ENCODE assay signal across 18 mouse cellular contexts in the genomic region with DNA sequence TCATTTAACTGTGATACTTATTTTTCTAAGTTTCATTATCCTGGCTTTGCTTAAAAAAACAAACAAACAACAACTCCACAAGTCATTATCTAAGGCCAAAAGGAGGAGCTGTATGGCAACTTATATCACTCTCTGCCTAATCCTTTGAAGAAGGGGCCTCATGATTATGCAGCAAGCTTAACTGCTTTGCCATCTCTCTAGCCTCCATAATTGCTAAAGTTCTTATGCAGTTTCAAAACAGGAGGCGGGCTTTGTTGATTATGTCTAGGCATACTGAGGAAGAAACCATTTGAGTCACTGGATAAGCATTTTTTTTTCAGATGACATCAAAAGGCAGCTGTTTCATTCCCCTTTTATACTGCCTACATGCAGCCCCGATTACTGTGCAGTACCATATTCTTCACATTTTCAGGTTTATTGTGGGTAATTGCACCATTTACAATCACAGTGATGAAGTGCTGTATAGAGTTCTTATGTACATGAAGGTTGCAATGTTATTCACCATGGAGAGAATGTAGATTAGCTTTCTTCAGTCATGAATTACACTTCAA. TPM values are rescaled to one million over a fixed set of nuclear protein-coding genes. Genes with fewer than 3 reads are reported as not detected.
DNase-seq lines count a peak whose midpoint lies in the region; ATAC-seq and TF ChIP-seq lines count a peak whose summit lies in the region.
"Had no signal": no experiment of that assay in that cellular context is flagged by ENCODE, and none has a peak within 500 bp of the region (broad histone marks: within the 10 kb centered on the region; RNA-seq: fewer than 3 reads in every experiment).

No protein-coding gene starts in this region.

- TF ChIP-seq CTCF in brain, embryonic 14.5 days (IDR thresholded peaks at IDR 0.05; ENCODE audit: borderline replicate concordance, extremely low read depth, insufficient read depth, insufficient read length): no peak

- no peaks in the 10 kb centered on the region for H3K9me3 ChIP-seq in forebrain, embryonic 16.5 days (ENCODE audit: control insufficient read depth, low read length)
- H3K9me3 ChIP-seq: embryonic facial prominence, embryonic 10.5 days; heart, embryonic 13.5 days; hindbrain, embryonic 15.5 days had no signal

- DNase-seq in frontal cortex, adult 2 months (ENCODE audit: extremely low spot score in 1 of 2, low spot score in 1 of 2): no peak
- peak; percentile 32 for DNase-seq in 416B (ENCODE audit: low read depth)
- DNase-seq in brain, embryonic 14.5 days (ENCODE audit: low read depth): peak; percentile 73
- no peak for DNase-seq in ovary, postnatal 10 days (ENCODE audit: low spot score)
- DNase-seq in c-Kit-positive CD71-positive TER-119-positive erythroid progenitor cells, embryonic 14.5 days (ENCODE audit: low spot score): no peak
- DNase-seq: adrenal gland, adult 2 months; adrenal gland, postnatal 25 days; cerebellum, adult 2 months; cerebellum, postnatal 10 days; gastrocnemius, postnatal 36 days; heart, adult 11 months; heart, postnatal 36 days; kidney, adult 11 months had no signal

- peaks cover 10% of the 10 kb centered on the region for H3K36me3 ChIP-seq in forebrain, embryonic 16.5 days (ENCODE audit: control insufficient read depth, insufficient read depth)

- TF ChIP-seq POLR2A in brain, embryonic 14.5 days (IDR thresholded peaks at IDR 0.05; ENCODE audit: borderline replicate concordance, extremely low read depth, insufficient read depth, insufficient read length, poor library complexity, severe bottlenecking): no peak

- H3K27me3 ChIP-seq in forebrain, embryonic 16.5 days (replicated peaks; ENCODE audit: control insufficient read depth, insufficient read depth, low read length): no peaks in the 10 kb centered on the region
- H3K27me3 ChIP-seq: heart, embryonic 13.5 days; hindbrain, embryonic 15.5 days had no signal

- H3K4me2 ChIP-seq in forebrain, embryonic 16.5 days (ENCODE audit: low read length): no peak overlapping the region
- H3K4me2 ChIP-seq: heart, embryonic 13.5 days; hindbrain, embryonic 15.5 days had no signal

- no peak overlapping the region for H3K27ac ChIP-seq in forebrain, embryonic 16.5 days (ENCODE audit: low read length)
- H3K27ac ChIP-seq: embryonic facial prominence, embryonic 10.5 days; heart, embryonic 13.5 days; hindbrain, embryonic 15.5 days had no signal

- H3K4me1 ChIP-seq in forebrain, embryonic 16.5 days (replicated peaks; ENCODE audit: control insufficient read depth, insufficient read depth, low read length): no peaks in the 10 kb centered on the region
- H3K4me1 ChIP-seq: embryonic facial prominence, embryonic 10.5 days; heart, embryonic 13.5 days; hindbrain, embryonic 15.5 days had no signal

- peak; percentile 47; the same call in 1 of the 2 replicates for ATAC-seq in frontal cortex, adult (ENCODE audit: low TSS enrichment)
- ATAC-seq in forebrain, embryonic 16.5 days: peak; percentile 67

- H3K4me3 ChIP-seq in forebrain, embryonic 16.5 days (replicated peaks; ENCODE audit: low read length): no peak overlapping the region
- H3K4me3 ChIP-seq: embryonic facial prominence, embryonic 10.5 days; heart, embryonic 13.5 days; hindbrain, embryonic 15.5 days had no signal

- H3K9ac ChIP-seq in forebrain, embryonic 16.5 days (replicated peaks; ENCODE audit: low read depth, low read length): no peak overlapping the region
- H3K9ac ChIP-seq: heart, embryonic 13.5 days; hindbrain, embryonic 15.5 days had no signal

- WGBS in forebrain, embryonic 16.5 days: 8% methylated on average over 2 of the region's 2 CpGs

RNA-seq across cellular contexts. Expression of gene Epb41l5, which starts 32.9 kb away (rescaled TPM):
- polyA plus RNA-seq in frontal cortex, adult 2 months (2012; rRNA removed): 6.1 TPM in 2 replicates
- 10.6 and 13.5 TPM in 2 replicates for polyA plus RNA-seq in brain, embryonic 14.5 days (2012; rRNA removed)
- 20.1 and 20.7 TPM in 2 replicates for polyA plus RNA-seq in forebrain, embryonic 16.5 days (2015; fragmentation: Nextera tagmentation; extraction: Ambion mirVana)

Comparison
In these comparisons a context has a peak if more than half of its experiments do, and no peak if none do; other contexts are left out.
1. DNase-seq: peak in 416B (single experiment) and brain, embryonic 14.5 days (single experiment); none in frontal cortex, adult 2 months (0 of 2), ovary, postnatal 10 days (single experiment) and c-Kit-positive CD71-positive TER-119-positive erythroid progenitor cells, embryonic 14.5 days (single experiment).